Mouse (Mus musculus) bone marrow, adult 2 months (tissue): ENCODE measurements at regions not wholly inside any gene's neighbourhood (a gene's known extent, or its start where the extent isn't known, plus 50 kb on each side); places are given as distances from the start of the nearest gene placed in this dataset.
A peak's percentile ranks its signal among the peaks of the same experiment; 100 is the strongest.

Source experiments
- H3K27ac ChIP-seq: fragments of 200-500 bp; 2 replicates; pipeline ENCODE4 v1.5.1; 2012; ENCODE audit warnings: low read depth, mild to moderate bottlenecking, control low read depth, inconsistent platforms, low read length; ENCODE audit not compliant: control insufficient read depth, poor library complexity, insufficient read depth
- H3K4me1 ChIP-seq: fragments of 200-500 bp; 2 replicates; pipeline ENCODE4 v1.6.1; 2011; ENCODE audit warnings: low read length; ENCODE audit not compliant: control insufficient read depth, insufficient read depth
- H3K4me3 ChIP-seq: fragments of 200-500 bp; replicated peaks from 2 replicates; pipeline ENCODE3; 2011; ENCODE audit warnings: mild to moderate bottlenecking, low read depth, low read length, control low read depth; ENCODE audit not compliant: control insufficient read depth
- CTCF ChIP-seq: fragments of 200-500 bp; IDR thresholded peaks from 2 replicates; pipeline ENCODE4 v1.5.1; 2011; ENCODE audit warnings: low read length, control low read depth; ENCODE audit not compliant: control insufficient read depth, insufficient read depth
- POLR2A ChIP-seq: fragments of 200-500 bp; IDR thresholded peaks from 2 replicates; pipeline ENCODE4 v1.6.1; 2011; ENCODE audit warnings: low read depth, mild to moderate bottlenecking, control low read depth, low read length, borderline replicate concordance; ENCODE audit not compliant: control insufficient read depth
- WGBS: fragments of 180-500 bp; shearing (Covaris S2); methylation state at CpG from one replicate; pipeline ENCODE4 v1.1.7; 2018; 5-methylcytosine and 5-hydroxymethylcytosine counted together

GRCm38 (mm10) chr5:75862630-75862991 is 115.6 kb downstream of the Kdr start:
- Histone ChIP-seq H3K27ac (no peak overlapping the region), H3K4me1 (no peaks in the 10 kb centered on the region; the same call in 1 of the 2 replicates), H3K4me3 (no peak overlapping the region)
- TF ChIP-seq POLR2A = no peak
- peak; percentile 63 for TF ChIP-seq CTCF
- 14% methylated on average over 8 of the region's 8 CpGs for WGBS

GRCm38 (mm10) chr5:75861916-75862629 is 116.2 kb downstream of the Kdr start:
- no peak overlapping the region for H3K27ac ChIP-seq
- TF ChIP-seq CTCF (no peak), POLR2A (no peak)
- H3K4me1 ChIP-seq = no peaks in the 10 kb centered on the region; the same call in 1 of the 2 replicates
- H3K4me3 ChIP-seq = no peak overlapping the region
- WGBS = 66% methylated on average over 8 of the region's 8 CpGs

GRCm38 (mm10) chr5:75859316-75859836 is 118.9 kb downstream of the Kdr start:
- Histone ChIP-seq H3K27ac (no peak overlapping the region), H3K4me1 (no peaks in the 10 kb centered on the region; the same call in 1 of the 2 replicates), H3K4me3 (no peak overlapping the region)
- WGBS = 66% methylated on average over 8 of the region's 8 CpGs
- TF ChIP-seq POLR2A = no peak
- no peak for TF ChIP-seq CTCF

- TF ChIP-seq POLR2A = no peak
- TF ChIP-seq CTCF = no peak
- 36% methylated on average over 4 of the region's 4 CpGs for WGBS
Observed at GRCm38 (mm10) chr5:75850855-75851254, 127.4 kb downstream of the Kdr start.

GRCm38 (mm10) chr5:75847966-75848365 is 130.3 kb downstream of the Kdr start:
- H3K4me3 ChIP-seq = no peak overlapping the region
- no peak for TF ChIP-seq POLR2A
- no peak for TF ChIP-seq CTCF
- WGBS = 87% methylated on average over 6 of the region's 6 CpGs
- no peak overlapping the region for H3K27ac ChIP-seq
- no peaks in the 10 kb centered on the region for H3K4me1 ChIP-seq

More at GRCm38 (mm10) chr5:75850855-75851254, 127.4 kb downstream of the Kdr start:
- no peak overlapping the region for H3K27ac ChIP-seq
- H3K4me3 ChIP-seq = no peak overlapping the region
- H3K4me1 ChIP-seq = no peaks in the 10 kb centered on the region

GRCm38 (mm10) chr5:75847341-75847740 is 130.9 kb downstream of the Kdr start:
- Histone ChIP-seq H3K4me3 (no peak overlapping the region), H3K4me1 (no peaks in the 10 kb centered on the region), H3K27ac (no peak overlapping the region)
- TF ChIP-seq POLR2A = no peak
- TF ChIP-seq CTCF = no peak
- 79% methylated on average over 3 of the region's 3 CpGs for WGBS

- TF ChIP-seq CTCF (no peak), POLR2A (no peak)
- 82% methylated on average over 3 of the region's 3 CpGs for WGBS
- Histone ChIP-seq H3K27ac (no peak overlapping the region), H3K4me1 (no peaks in the 10 kb centered on the region), H3K4me3 (no peak overlapping the region)
Observed at GRCm38 (mm10) chr5:75846016-75846415, 132.2 kb downstream of the Kdr start.

- WGBS = 50% methylated on average over 3 of the region's 3 CpGs
- H3K27ac ChIP-seq = no peak overlapping the region
- no peak overlapping the region for H3K4me3 ChIP-seq
- H3K4me1 ChIP-seq = peaks cover 1% of the 10 kb centered on the region; the same call in 1 of the 2 replicates
- TF ChIP-seq POLR2A = no peak
- no peak for TF ChIP-seq CTCF
Observed at GRCm38 (mm10) chr5:75843807-75844206, 134.5 kb downstream of the Kdr start.

GRCm38 (mm10) chr5:75840421-75840820 is 137.8 kb downstream of the Kdr start:
- WGBS = 13% methylated on average over 7 of the region's 7 CpGs
- TF ChIP-seq CTCF (no peak), POLR2A (no peak)

More at GRCm38 (mm10) chr5:75840421-75840820, 137.8 kb downstream of the Kdr start:
- H3K4me3 ChIP-seq = no peak overlapping the region
- H3K27ac ChIP-seq = no peak overlapping the region
- H3K4me1 ChIP-seq = peaks cover 1% of the 10 kb centered on the region; the same call in 1 of the 2 replicates
